Mouse (Mus musculus): ENCODE measurements around the gene Kif7.

The Kif7 gene

DNA sequence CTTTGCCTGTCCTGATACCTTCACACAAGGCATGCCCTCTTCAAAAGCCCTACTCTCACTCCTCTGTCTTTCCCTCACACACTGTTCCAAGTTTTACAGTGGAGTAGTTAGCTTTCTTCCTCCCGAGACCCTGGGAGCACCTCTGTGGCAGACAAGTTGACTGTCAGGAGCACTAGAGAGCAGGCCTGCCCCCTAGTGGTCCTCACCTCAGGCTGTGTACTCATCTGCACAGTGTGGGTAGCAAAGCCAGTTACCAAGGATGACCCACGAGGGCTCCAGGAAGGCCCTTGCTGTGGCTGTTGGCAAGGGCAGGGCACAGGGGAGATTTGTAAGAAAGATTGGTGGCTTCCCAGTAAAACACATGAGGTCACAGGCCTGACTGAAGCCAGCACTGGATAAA, 11.6 kb upstream of the Kif7 start:
- no peak for DNase-seq (ENCODE audit: low read depth, low spot score)

DNA sequence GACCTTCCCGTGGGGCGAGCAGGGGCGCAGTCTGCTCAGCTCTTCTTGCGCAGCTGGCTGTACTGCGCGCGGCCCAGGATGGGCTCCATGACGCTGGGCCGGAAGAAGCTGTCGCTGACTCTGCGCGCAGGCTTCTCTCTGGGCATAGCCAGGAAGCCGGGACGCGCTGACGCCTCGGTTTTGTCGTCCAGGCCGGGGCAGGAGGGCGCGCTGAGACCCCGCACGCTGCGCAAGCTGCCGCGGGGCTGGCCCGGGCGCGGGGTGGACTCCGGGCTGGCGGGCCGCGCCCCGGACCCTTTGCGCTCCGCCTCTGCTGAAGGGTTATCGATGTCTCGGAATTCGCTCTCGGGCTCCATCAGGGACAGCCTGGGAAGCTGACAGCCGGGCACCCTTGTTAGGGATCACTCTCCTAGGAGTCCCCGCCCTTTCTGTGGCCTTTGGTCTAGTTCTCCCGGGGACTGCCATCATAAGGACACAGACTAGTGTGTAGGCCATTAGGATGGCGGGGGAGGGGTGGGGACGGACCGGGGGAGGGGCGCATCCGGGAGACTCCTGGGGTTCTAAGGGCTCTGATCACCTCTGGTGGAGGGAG, 6.0 kb upstream of the Kif7 start:
- DNase-seq (ENCODE audit: low read depth, low spot score), result no peak

DNA sequence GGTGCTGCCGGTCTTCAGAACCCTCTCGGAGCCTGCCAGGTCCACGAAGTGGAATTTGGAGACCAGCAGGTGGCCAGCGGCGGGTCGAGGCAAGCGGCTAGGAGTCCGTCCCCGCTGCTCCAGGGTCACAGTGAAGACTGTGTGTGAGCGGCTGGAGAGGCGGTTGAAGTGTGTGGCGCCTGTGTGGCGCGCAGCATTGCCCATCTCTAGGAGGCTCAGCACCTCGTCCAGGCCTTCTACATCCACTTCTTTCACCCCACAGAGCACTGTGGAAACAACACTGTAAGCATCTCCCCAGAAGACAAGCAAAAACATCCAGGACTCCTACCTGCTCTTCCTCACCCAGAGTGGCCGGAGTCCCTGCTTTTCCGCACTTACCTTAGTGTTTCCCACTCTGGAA, 4.7 kb downstream of the Kif7 start:
- no peak for DNase-seq (ENCODE audit: low read depth, low spot score)

DNA sequence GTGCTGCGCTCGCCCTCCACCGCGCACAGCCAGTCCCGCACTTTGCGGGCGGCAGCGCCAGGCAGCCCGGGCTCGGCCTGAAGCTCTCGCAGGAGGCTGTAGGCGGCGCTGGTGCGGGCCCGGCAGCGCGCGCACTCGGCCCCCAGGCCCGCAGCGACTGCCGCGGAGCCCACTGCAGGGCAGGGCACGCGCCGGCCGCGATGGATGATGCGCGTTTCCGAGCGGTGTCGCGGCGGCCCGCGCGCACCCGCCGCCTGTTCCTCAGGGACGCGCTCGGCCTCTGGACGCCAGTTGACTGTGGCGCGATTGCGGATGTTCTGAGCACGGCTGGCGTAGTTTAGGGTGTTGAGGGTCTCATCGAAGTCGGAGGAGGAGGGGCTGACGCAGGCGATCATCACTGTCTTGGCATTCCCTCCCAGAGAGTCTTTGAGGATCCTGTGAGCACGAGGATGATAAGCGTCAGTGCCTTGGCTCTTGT, 5.4 kb downstream of the Kif7 start:
- DNase-seq (ENCODE audit: low read depth, low spot score), result no peak

DNA sequence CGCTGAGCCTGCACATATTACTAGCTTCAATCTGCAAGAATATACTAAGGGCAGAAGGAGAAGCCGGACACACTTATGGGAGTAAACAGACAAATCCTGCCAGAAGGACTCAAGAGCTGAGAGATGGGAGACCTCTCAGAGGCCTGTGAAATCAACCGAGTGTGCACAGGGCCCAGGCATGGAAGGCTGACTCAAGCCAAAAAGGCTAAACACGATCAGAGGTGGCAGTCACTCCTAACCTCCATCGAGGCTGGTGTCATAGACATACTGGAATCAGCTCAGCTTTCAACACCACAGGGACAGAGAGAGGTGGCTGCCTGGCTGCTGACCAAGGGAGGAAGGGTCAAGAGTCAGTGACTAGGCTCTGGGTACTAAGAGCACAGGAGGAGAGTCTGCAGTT, 10.3 kb downstream of the Kif7 start:
- no peak for DNase-seq (ENCODE audit: low read depth, low spot score)

DNA sequence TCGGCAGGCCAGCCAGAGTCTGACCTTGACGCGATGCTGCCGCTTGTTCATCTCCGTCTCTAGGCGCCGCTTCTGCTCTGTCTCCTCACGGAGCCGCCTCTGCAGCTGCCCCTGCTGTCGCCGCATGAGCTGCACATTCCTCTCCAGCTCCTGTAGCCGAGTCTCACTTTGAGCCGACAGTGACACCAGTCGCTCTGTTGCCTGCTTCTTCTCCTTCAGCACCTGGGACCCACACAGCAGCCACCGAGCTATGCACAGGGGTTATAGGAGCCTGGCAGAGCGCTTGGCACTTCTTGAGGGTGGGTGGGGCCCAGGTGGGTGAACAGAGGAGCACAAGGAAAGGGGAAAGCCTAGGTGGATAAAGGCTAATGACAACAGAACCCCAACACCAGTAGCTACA, 12.8 kb downstream of the Kif7 start:
- no peak for DNase-seq (ENCODE audit: low read depth, low spot score)

DNA sequence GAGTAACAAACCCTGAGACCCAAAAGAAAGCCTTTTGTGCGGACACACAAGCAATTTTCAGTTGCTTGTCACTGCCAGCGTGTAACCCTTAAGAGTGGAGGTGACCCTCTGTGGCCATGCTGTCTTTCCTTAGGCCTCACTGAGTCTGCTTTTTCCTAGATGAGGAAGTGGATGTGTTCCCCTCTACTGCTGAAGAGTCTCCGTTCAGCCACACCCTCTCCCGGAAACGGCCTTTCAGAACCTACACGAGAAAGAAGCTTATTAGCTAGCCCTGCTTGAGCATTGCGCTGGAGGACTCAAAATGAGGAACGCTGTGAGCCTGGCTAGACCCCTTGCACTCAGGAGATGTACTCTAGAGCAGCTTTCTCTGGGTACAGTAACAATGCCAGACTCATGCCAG, 19.0 kb downstream of the Kif7 start:
- no peak for DNase-seq (ENCODE audit: low read depth, low spot score)

DNA sequence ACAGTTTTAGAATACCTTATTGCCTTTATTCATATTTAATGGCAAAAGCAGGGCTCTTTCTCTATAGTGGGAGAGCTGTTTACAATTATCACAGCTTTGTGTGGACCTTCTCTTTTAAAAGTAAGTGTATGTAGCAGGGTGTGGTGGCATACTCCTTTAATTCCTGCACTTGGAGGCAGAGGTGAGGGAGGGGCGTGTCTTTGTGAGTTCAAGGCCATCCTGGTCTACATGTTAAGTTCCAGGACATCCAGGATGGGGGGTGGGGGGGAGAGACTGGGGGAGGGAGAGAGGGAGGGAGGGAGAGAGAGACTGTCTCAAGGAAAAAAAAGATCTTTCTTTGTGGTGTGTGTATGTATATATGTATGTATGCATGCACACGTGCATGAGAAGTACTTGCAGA, 35.3 kb downstream of the Kif7 start:
- DNase-seq (ENCODE audit: low read depth, low spot score), result no peak

DNA sequence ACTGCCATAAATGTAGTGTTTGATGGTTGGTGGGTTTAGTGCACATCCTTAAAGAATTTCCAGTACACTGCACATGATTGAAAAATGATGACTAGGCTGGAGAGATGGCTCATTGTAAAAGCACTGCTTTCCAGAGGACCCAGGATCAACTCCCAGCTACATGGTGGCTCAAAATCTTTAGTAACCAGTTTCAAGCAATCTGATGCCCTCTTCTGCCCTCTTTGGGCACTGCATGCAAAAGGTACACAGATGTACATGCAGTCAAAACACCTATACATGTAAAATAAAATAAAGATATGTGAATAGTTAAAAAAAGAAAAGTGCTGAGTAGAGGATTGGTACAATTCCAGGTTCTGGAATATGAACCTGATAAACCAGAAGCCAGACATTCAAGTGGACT, 36.3 kb downstream of the Kif7 start:
- DNase-seq (ENCODE audit: low read depth, low spot score), result no peak

DNA sequence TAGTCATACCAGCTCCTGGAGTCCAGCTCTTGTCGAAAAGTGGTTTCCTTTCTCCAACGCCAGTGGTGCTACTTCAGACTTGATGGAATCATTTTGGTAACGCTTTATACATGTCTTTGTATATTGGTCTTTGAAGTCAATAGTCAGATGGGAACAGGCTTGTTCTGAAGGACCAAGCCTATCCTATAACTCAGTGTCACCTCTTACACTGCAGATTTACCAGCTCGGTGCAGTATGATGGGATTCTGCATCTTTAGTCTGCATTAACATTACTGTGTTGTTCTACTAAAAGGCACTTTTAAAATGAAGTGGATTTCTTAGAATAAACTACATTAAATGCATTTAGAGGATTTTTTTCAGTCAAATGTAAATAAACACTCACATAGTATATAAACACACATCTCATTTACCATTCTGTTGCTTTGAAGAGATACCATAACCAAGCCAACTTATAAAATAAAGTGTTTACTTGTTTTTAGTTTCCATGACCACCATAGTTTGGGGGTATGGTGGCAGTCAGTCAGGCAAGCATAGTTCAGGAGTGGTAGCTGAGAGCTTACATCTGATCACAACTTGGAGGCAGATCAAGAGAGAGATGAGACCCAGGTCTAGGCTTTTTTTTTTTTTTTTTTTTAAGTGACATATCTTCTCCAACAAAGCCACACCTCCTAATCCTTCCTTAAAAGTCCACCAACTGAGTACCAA, 44.5 kb downstream of the Kif7 start:
- DNase-seq (ENCODE audit: low read depth, low spot score), result no peak

DNA sequence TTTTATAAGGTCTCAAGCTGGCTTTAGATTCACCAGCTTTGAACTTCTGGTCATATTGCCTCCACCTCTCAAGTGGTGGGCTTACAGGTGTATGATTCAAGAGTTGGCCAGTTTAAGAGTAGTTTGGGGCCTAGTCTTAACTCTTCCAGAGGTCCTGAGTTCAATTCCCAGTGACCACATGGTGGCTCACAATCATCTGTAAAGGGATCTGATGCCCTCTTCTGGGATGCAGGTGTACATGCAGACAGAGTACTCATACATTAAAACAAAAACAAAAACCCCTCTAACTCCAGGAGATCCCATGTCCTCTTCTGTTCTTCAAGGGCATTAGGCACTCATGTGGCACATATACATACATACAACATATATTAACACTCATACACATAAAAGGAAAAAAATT, 48.8 kb downstream of the Kif7 start:
- no peak for DNase-seq (ENCODE audit: low read depth, low spot score)

DNA sequence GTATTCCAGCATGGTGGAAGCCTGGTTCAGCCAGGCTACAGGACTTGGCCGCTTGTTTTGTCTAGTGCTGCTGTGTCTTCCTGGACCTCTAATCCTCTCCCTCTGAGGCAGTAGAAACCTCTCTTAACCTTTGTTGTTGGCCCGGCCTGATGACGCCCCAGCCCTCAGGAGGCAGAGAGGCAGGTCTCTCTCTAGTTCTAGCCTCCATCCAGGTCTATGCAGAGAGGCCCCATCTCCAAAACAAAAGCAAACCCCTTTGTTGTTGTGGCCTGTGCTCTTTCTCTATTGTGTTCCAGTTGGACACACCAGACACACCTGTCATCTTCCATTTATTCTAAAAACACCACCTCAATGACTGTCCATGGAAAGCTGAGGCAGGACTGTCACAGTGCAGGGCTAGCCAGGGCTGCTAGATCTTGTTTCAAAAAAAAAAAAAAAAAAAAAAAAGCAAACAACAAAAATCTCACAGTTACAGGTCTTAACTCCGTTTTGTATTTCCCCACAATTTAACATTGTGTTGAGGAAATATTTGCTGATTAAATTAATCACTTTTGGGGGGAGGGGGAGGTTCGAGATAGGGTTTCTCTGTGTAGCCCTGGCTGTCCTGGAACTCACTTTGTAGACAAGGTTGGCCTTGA, 54.1 kb downstream of the Kif7 start:
- DNase-seq (ENCODE audit: low read depth, low spot score), result no peak

DNA sequence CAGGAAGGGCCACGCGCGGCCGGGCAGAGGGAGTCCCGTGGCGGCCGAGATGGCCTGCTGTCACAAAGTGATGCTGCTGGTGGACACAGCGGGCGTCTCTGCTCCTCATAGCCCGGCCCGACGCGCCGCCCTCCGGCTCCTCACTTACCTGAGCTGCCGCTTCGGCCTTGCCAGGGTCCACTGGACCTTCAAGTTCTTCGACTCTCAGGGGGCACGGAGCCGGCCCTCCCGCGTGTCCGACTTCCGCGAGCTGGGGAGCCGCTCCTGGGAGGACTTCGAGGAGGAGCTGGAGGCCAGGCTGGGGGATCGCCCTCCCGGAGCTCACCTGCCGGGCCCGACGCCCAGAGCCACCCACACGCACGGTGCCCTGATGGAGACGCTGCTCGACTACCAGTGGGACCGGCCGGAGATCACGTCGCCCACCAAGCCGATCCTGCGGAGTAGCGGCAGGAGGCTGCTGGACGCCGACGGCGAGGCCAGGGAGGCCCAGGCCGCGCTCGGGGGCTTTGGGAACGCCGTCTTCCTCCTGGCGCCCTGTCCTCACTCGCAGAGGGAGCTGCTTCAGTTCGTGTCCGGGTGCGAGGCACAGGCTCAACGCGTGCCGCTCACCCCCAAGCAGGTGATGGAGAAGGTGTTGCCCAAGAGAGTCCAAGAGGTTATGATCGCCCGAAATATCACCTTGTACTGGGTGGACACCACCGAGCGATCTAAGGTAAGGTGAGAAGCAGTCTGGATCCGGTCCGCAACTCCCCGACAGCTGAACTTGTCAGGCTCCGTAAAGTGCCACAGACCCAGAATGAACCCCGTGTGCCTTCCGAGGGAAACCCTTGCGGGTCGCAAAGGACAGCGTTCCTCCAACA, 55.0 kb downstream of the Kif7 start:
- no peak for DNase-seq (ENCODE audit: low read depth, low spot score)

DNA sequence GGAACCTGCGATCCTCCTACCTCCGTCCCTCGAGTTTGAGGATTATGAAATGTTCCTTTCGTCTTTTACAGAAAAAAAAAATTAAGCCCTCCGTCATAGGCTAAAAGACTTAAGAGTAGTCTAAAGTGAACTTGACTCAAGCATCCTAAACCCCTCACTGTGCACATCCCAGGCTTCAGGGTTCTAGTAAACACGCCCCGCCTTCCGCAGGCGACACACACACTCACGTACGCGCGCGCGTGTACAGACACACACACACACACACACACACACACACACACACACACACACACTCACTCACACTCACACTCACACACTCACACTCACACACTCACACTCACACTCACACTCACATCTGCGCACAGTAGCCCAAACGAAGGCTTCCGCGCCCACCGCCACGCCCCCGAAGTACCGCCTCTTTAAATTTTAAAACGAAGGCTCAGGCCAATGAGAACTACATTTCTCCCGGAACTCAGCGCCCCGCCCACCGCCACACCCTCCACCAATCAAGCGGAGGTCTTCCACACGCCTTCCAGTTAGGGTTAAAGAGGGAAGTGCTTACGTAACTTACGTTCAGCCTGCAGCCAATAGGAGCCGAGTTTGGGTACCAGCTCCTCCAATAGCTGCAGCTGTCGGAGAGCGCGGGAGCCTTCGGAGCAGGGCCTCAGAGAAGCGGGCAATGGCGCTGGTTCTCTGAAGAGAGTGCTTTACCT, 55.8 kb downstream of the Kif7 start, which contains the start of gene Ticrr:
Ticrr (plus strand) TSS at position 619 of the 713 bp plus-strand sequence.
- peak; percentile 95 for DNase-seq (ENCODE audit: low read depth, low spot score)

DNA sequence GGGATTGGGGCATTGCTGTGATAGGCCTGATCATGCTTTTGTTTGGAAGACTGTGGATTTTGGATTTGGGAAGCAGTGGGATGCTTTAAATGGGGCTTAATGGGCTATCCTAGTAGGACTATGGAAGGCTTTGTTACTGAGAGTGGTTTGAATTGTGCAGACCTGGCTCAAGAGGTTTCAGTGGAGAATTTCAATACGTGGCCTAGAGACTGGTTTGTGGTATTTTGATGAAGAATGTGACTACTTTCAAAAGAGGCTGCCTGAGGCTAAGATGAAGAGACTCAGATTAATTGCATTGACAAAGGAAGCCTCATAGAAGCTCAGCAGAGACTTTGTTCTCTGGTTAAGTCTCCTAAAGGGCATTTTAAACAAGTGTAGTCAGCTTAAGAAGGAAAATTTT, 60.9 kb downstream of the Kif7 start:
- DNase-seq (ENCODE audit: low read depth, low spot score), result no peak

DNA sequence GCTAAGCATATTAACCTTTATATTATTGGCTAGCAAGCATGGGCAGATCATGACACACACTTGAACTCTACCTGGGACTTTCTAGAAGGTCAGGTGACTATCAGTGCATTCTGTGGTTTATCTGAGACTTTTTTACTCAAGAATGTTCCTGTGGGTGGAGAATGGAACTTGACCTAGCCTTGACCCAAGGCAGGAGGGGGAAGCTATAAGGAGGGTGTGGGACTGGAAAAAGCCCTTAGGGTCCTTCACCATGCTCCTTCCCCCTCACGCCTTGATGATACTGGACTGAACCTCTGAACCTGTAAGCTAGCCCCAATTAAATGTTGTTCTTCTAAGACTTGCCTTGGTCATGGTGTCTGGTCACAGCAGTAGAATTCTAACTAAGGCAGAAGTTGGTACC, 61.3 kb downstream of the Kif7 start:
- DNase-seq (ENCODE audit: low read depth, low spot score), result no peak

DNA sequence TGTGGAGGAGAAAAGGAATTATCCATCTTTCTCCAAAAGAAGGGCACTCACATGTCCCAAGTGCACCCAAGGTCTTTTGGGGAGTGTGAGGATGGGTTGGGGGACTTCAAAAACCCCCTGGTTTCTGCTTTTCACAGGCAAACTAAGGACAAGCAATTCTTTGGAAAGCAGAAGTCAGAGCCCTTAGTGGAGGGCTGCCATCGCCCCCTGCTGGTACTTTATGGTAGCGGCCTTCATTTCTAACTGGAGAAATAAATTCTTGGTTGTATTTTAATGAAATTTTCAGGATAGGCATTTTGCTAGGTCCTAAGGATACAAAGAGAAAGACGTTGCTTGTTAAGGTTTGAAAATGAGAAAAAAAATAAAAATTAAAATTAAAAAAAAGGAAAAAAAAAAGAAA, 66.5 kb downstream of the Kif7 start:
- DNase-seq (ENCODE audit: low read depth, low spot score), result no peak
